Mouse (Mus musculus): ENCODE results near the gene Prpf38a.

DNA sequence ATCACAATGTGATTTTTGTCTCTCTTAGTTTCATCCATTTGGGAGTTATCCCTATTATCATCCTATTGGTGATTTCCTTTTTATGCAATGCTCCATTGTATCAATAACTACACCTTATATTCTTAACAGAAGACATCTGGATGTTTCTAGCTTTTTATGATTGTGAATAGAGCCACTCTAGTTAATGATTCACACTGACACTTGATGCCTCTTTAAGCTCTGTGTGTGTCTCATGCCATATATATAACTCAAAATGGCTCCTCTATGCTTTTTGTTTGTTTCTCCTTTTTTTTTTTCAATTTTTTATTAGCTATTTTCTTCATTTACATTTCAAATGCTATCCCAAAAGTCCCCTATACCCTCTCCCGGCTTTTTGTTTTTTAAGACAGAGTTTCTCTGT lies 16.6 kb upstream of the Prpf38a start:
- no peak for TF ChIP-seq CTCF (IDR thresholded peaks at IDR 0.05; ENCODE audit: low read depth, low read length)
- no peak for TF ChIP-seq POLR2A (IDR thresholded peaks at IDR 0.05; ENCODE audit: insufficient read depth, low read length)
- no peak for TF ChIP-seq EP300 (IDR thresholded peaks at IDR 0.05; ENCODE audit: insufficient read depth, low read depth, low read length)

All from ES-Bruce4 (cell line).